Mouse (Mus musculus) neural tube, embryonic 10.5 days (tissue): ENCODE results near the gene Ppp2r3a.

Experiments used
- DNase-seq: peaks from one replicate; pipeline ENCODE4 v3.0.0-alpha.2; 2017; ENCODE audit warnings: low spot score; ENCODE audit errors: extremely low spot score

Ppp2r3a gene

GRCm38 (mm10) chr9:101251644-101252337 lies at the start of gene Ppp2r3a:
TSS of gene Ppp2r3a (minus strand) at chr9:101251795.
- peak; percentile 100 for DNase-seq

- DNase-seq = no peak
These were observed 48.9 kb upstream of the Ppp2r3a start for GRCm38 (mm10) chr9:101300441-101300935.

- DNase-seq = no peak
These were observed 40.4 kb upstream of the Ppp2r3a start for GRCm38 (mm10) chr9:101291676-101292660.

- DNase-seq = no peak
These were observed 39.3 kb upstream of the Ppp2r3a start for GRCm38 (mm10) chr9:101290876-101291275.

GRCm38 (mm10) chr9:101289750-101290149 lies 38.2 kb upstream of the Ppp2r3a start:
- DNase-seq = no peak

GRCm38 (mm10) chr9:101288901-101289647 lies 37.5 kb upstream of the Ppp2r3a start:
- DNase-seq = no peak

GRCm38 (mm10) chr9:101286766-101287165 lies 35.2 kb upstream of the Ppp2r3a start:
- DNase-seq = no peak

GRCm38 (mm10) chr9:101284049-101284448 lies 32.5 kb upstream of the Ppp2r3a start:
- DNase-seq = no peak

- DNase-seq = no peak
These were observed 31.1 kb upstream of the Ppp2r3a start for GRCm38 (mm10) chr9:101282651-101283050.

- no peak for DNase-seq
These were observed 30.3 kb upstream of the Ppp2r3a start for GRCm38 (mm10) chr9:101281906-101282305.

- no peak for DNase-seq
These were observed 29.7 kb upstream of the Ppp2r3a start for GRCm38 (mm10) chr9:101281326-101281725.

GRCm38 (mm10) chr9:101280867-101281266 lies 29.3 kb upstream of the Ppp2r3a start:
- no peak for DNase-seq

- DNase-seq = no peak
These were observed 28.6 kb upstream of the Ppp2r3a start for GRCm38 (mm10) chr9:101280211-101280610.

GRCm38 (mm10) chr9:101272715-101273114 lies 21.1 kb upstream of the Ppp2r3a start:
- DNase-seq = no peak

- no peak for DNase-seq
These were observed 18.4 kb upstream of the Ppp2r3a start for GRCm38 (mm10) chr9:101270020-101270419.

GRCm38 (mm10) chr9:101266043-101266442 lies 14.4 kb upstream of the Ppp2r3a start:
- no peak for DNase-seq

GRCm38 (mm10) chr9:101265546-101265945 lies 14.0 kb upstream of the Ppp2r3a start:
- no peak for DNase-seq

- DNase-seq = no peak
These were observed 11.2 kb upstream of the Ppp2r3a start for GRCm38 (mm10) chr9:101262815-101263214.

- no peak for DNase-seq
These were observed 10.5 kb upstream of the Ppp2r3a start for GRCm38 (mm10) chr9:101261989-101262571.

GRCm38 (mm10) chr9:101261443-101261842 lies 9.8 kb upstream of the Ppp2r3a start:
- DNase-seq = no peak

GRCm38 (mm10) chr9:101253136-101253535 lies 1.5 kb upstream of the Ppp2r3a start:
- DNase-seq = no peak
